Mouse (Mus musculus) neural tube, embryonic 10.5 days (tissue): ENCODE data around the gene Mical3.

Source experiments
- DNase-seq: peaks from one replicate; pipeline ENCODE4 v3.0.0-alpha.2; 2017; ENCODE audit warnings: low spot score; ENCODE audit errors: extremely low spot score

Gene Mical3

GRCm38 (mm10) chr6:120970939-120971796 is 159.6 kb downstream of the Mical3 start:
- no peak for DNase-seq

- peak; percentile 41 for DNase-seq
Observed at GRCm38 (mm10) chr6:120965814-120966213, 165.0 kb downstream of the Mical3 start.

- DNase-seq, result no peak
Observed at GRCm38 (mm10) chr6:120964179-120964578, 166.6 kb downstream of the Mical3 start.

- no peak for DNase-seq
Observed at GRCm38 (mm10) chr6:120960338-120961030, 170.3 kb downstream of the Mical3 start.

- DNase-seq, result no peak
Observed at GRCm38 (mm10) chr6:120957331-120957730, 173.5 kb downstream of the Mical3 start.

GRCm38 (mm10) chr6:120956259-120957161 is 174.3 kb downstream of the Mical3 start:
- DNase-seq, result no peak

- DNase-seq, result no peak
Observed at GRCm38 (mm10) chr6:120955215-120955614, 175.6 kb downstream of the Mical3 start.

GRCm38 (mm10) chr6:120954241-120954640 is 176.6 kb downstream of the Mical3 start:
- DNase-seq, result no peak

GRCm38 (mm10) chr6:120952475-120952874 is 178.3 kb downstream of the Mical3 start:
- DNase-seq, result no peak

GRCm38 (mm10) chr6:120951311-120951710 is 179.5 kb downstream of the Mical3 start:
- no peak for DNase-seq

GRCm38 (mm10) chr6:120945510-120945909 is 185.3 kb downstream of the Mical3 start:
- no peak for DNase-seq

- DNase-seq, result no peak
Observed at GRCm38 (mm10) chr6:120943964-120944363, 186.8 kb downstream of the Mical3 start.

- DNase-seq, result no peak
Observed at GRCm38 (mm10) chr6:120943551-120943950, 187.2 kb downstream of the Mical3 start.

GRCm38 (mm10) chr6:120943079-120943478 is 187.7 kb downstream of the Mical3 start:
- no peak for DNase-seq

- no peak for DNase-seq
Observed at GRCm38 (mm10) chr6:120941575-120941974, 189.2 kb downstream of the Mical3 start.

GRCm38 (mm10) chr6:120941084-120941481 is 189.7 kb downstream of the Mical3 start:
- DNase-seq, result no peak

GRCm38 (mm10) chr6:120940446-120941083 is 190.2 kb downstream of the Mical3 start:
- no peak for DNase-seq

- DNase-seq, result no peak
Observed at GRCm38 (mm10) chr6:120939783-120940182, 191.0 kb downstream of the Mical3 start.

GRCm38 (mm10) chr6:120938763-120939450 is 191.9 kb downstream of the Mical3 start:
- DNase-seq, result no peak

GRCm38 (mm10) chr6:120937999-120938608 is 192.7 kb downstream of the Mical3 start:
- DNase-seq, result no peak
